Mouse (Mus musculus) limb, embryonic 11.5 days (tissue): ENCODE measurements around the gene Tbc1d21. TPM values are rescaled to one million over a fixed set of nuclear protein-coding genes. Genes with fewer than 3 reads are reported as not detected.
A peak's percentile ranks its signal among the peaks of the same experiment; 100 is the strongest.

Source experiments
- ATAC-seq: fragments of 200-750 bp; cut with Nextera tagmentation; 2 replicates; pipeline ENCODE4 v1.8.0; 2017; ENCODE audit warnings: low read depth; ENCODE audit not compliant: insufficient number of reproducible peaks, low FRiP score, low TSS enrichment
- DNase-seq: peaks from one replicate; pipeline ENCODE4 v3.0.0-alpha.2; 2015; ENCODE audit warnings: low spot score
- H3K27ac ChIP-seq: fragments of 300-500 bp; sonication (generic); replicated peaks from 2 replicates; pipeline ENCODE4 v1.5.1; 2014; ENCODE audit warnings: low read depth, mild to moderate bottlenecking, low read length
- H3K27me3 ChIP-seq: fragments of 300-500 bp; sonication (generic); 2 replicates; pipeline ENCODE4 v1.6.1; 2014; ENCODE audit warnings: mild to moderate bottlenecking, low read length, mixed read lengths; ENCODE audit not compliant: control insufficient read depth, insufficient read depth
- H3K36me3 ChIP-seq: fragments of 300-500 bp; sonication (generic); 2 replicates; pipeline ENCODE4 v1.6.1; 2014; ENCODE audit warnings: mild to moderate bottlenecking, low read length, moderate library complexity, mixed read lengths; ENCODE audit not compliant: control insufficient read depth, insufficient read depth
- H3K4me1 ChIP-seq: fragments of 300-500 bp; sonication (generic); 2 replicates; pipeline ENCODE4 v1.6.1; 2014; ENCODE audit warnings: low read length, mixed read lengths; ENCODE audit not compliant: control insufficient read depth, insufficient read depth
- H3K4me2 ChIP-seq: fragments of 300-500 bp; sonication (generic); 2 replicates; pipeline ENCODE4 v1.6.1; 2014; ENCODE audit warnings: low read depth, mild to moderate bottlenecking, moderate library complexity; ENCODE audit not compliant: severe bottlenecking
- H3K4me3 ChIP-seq: fragments of 300-500 bp; sonication (generic); 2 replicates; pipeline ENCODE4 v1.5.1; 2014; ENCODE audit warnings: low read depth, low read length
- H3K9ac ChIP-seq: fragments of 300-500 bp; sonication (generic); 2 replicates; pipeline ENCODE4 v1.6.1; 2014; ENCODE audit warnings: mild to moderate bottlenecking, low read length
- H3K9me3 ChIP-seq: fragments of 300-500 bp; sonication (generic); 2 replicates; pipeline ENCODE4 v1.6.1; 2016; ENCODE audit warnings: low read length; ENCODE audit not compliant: control insufficient read depth
- WGBS: fragments of 180-500 bp; shearing (Covaris S2); extraction: QIAGEN DNeasy Blood & Tissue Kit; methylation state at CpG from one replicate; pipeline ENCODE4 v1.1.7; 2014; 5-methylcytosine and 5-hydroxymethylcytosine counted together
- polyA plus RNA-seq: library from polyadenylated mRNA; unstranded; fragments of >200 nt; fragmentation: Nextera tagmentation; extraction: Ambion mirVana; gene quantifications from 2 replicates; pipeline ENCODE4 v1.2.1, GENCODE M21; 2014

Gene Tbc1d21
- polyA plus RNA-seq, 1 experiment from 2014 or later, result not detected

DNA sequence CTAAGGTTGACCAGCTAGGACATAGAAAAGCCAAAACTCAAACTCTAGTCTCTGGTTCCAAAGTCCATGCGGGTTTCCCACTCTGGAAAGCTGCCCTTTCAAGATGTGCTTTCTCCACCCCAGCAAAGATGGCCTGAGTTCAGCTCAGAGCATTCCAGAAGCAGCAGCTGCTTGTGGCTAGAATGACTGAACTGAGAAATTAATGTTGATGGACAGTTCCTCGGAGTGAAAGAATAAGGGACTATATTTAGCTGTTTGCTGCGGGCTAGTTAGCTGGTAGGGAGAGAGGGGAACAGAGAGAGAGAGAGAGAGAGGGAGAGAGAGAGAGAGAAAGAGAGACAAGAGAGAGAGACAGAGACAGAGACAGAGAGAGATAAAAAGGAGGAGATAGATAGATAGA lies 39.0 kb downstream of the Tbc1d21 start:
- Histone ChIP-seq H3K9ac (no peak overlapping the region), H3K4me2 (no peak overlapping the region), H3K4me3 (no peak overlapping the region), H3K27ac (no peak overlapping the region), H3K36me3 (no peaks in the 10 kb centered on the region), H3K4me1 (no peaks in the 10 kb centered on the region), H3K9me3 (no peaks in the 10 kb centered on the region), H3K27me3 (no peaks in the 10 kb centered on the region)
- ATAC-seq (no peak), DNase-seq (no peak)
- WGBS, result 86% methylated on average over 3 of the region's 3 CpGs

DNA sequence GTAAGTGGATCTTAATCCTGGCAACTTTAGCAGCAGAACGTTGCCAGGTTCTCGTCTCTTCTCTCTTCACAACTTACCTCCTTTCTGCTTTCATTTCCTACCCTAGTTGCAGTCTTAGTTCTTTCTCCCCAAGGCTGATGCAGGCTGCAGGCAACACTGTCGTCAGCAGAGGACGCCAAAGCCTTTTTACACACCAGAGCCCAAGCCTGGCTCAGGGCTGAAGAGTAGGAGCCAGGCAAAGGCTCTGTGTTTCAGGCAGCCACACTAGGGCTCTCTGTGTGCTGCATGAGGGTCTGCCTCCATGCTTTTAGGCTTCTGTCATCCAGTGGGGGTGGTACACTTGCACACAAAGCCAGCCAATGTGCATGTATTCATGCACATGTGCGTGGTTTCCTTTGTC lies 40.0 kb downstream of the Tbc1d21 start:
- H3K27me3 ChIP-seq, result no peaks in the 10 kb centered on the region
- no peak overlapping the region for H3K4me2 ChIP-seq
- H3K36me3 ChIP-seq, result no peaks in the 10 kb centered on the region
- no peak overlapping the region for H3K27ac ChIP-seq
- 21% methylated on average over 5 of the region's 5 CpGs for WGBS
- DNase-seq (peak; percentile 72), ATAC-seq (no peak)
- H3K4me1 ChIP-seq, result no peaks in the 10 kb centered on the region
- no peak overlapping the region for H3K9ac ChIP-seq
- H3K4me3 ChIP-seq, result no peak overlapping the region
- no peaks in the 10 kb centered on the region for H3K9me3 ChIP-seq

DNA sequence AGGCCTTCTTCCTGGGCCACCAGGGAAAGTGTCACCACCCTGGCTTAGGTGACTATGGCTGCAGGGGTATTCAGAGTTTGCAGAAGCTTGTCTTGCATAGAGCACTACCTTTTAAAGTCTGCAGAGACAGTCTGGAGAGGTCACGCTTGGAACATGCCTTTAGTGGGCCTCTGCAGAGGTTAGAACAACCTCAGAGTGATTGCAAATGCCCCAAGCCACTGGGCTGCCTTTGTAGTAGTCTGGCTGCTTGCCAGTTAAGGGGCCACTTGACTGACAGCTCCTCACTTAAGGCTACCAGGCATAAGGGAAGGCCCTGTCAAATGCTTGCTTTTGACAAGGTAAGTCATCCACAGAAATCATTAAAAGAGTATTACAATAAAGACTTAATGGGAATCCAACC lies 42.9 kb downstream of the Tbc1d21 start:
- DNase-seq, result no peak
- H3K36me3 ChIP-seq, result no peaks in the 10 kb centered on the region
- no peaks in the 10 kb centered on the region for H3K27me3 ChIP-seq
- H3K9me3 ChIP-seq, result no peaks in the 10 kb centered on the region
- WGBS, result 43% methylated on average over 1 of the region's 1 CpGs
- no peak for ATAC-seq
- no peak overlapping the region for H3K27ac ChIP-seq
- H3K4me3 ChIP-seq, result no peak overlapping the region
- H3K9ac ChIP-seq, result no peak overlapping the region
- no peak overlapping the region for H3K4me2 ChIP-seq
- no peaks in the 10 kb centered on the region for H3K4me1 ChIP-seq

DNA sequence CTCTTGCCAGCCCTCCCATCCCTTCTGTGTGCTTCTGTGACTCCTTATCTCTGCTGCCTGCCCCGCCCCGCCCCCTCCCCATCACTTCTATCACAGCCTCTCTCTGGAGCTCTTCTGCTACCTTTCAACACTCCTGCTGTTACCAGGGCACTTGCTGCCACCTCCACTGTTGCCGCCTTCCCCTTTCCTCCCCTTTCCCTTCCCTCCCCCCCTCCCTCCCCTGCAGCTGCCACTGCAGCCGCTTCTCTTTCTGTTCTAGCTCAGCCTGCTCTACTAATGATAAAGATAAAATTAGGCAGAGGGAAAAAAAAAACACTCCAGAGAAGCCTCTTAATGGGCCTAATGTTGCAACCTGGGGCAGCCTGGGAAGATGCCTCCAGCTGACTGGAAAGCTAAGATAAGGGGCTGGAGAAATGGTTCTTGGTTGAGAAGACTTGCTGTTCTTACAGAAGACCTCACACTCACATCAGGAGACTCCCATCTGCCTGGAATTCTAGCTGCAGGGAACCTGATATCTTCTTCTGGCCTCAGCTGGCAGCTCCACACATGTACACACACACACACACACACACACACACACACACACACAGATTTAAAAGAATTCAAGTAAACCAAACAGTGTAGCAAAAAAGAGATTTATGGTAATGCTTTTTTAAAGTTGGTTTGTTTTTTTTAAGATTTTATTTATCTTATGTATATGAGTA lies 43.6 kb downstream of the Tbc1d21 start:
- no peak overlapping the region for H3K4me3 ChIP-seq
- ATAC-seq, result no peak
- no peak for DNase-seq
- no peak overlapping the region for H3K9ac ChIP-seq
- no peak overlapping the region for H3K27ac ChIP-seq
- no peak overlapping the region for H3K4me2 ChIP-seq
- H3K4me1 ChIP-seq, result no peaks in the 10 kb centered on the region
- H3K36me3 ChIP-seq, result no peaks in the 10 kb centered on the region
- 5% methylated on average over 4 of the region's 4 CpGs for WGBS
- H3K9me3 ChIP-seq, result no peaks in the 10 kb centered on the region
- no peaks in the 10 kb centered on the region for H3K27me3 ChIP-seq

DNA sequence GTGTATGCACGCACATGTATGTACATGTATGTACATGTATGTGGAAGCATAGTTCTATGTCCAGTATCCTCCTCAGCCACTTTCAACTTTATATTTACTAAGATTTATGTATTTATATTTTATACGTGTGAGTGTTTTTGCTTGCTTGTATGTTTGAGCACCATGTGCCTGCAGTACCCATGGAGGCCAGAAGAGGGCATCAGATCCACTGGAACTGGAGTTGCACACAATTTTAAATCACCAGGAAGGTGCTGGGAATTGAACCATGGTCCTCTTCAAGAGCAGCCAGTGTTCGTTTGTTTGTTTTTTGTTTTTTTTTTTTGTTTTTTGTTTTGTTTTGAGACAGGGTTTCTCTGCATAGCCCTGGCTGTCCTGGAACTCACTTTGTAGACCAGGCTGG lies 48.6 kb downstream of the Tbc1d21 start:
- WGBS, result 95% methylated on average over 3 of the region's 3 CpGs
- Histone ChIP-seq H3K4me3 (no peak overlapping the region), H3K9me3 (no peaks in the 10 kb centered on the region), H3K9ac (no peak overlapping the region), H3K27ac (no peak overlapping the region), H3K4me1 (peaks cover 7% of the 10 kb centered on the region; the same call in 1 of the 2 replicates), H3K36me3 (no peaks in the 10 kb centered on the region), H3K4me2 (no peak overlapping the region), H3K27me3 (no peaks in the 10 kb centered on the region)
- ATAC-seq, result no peak
- DNase-seq, result no peak

DNA sequence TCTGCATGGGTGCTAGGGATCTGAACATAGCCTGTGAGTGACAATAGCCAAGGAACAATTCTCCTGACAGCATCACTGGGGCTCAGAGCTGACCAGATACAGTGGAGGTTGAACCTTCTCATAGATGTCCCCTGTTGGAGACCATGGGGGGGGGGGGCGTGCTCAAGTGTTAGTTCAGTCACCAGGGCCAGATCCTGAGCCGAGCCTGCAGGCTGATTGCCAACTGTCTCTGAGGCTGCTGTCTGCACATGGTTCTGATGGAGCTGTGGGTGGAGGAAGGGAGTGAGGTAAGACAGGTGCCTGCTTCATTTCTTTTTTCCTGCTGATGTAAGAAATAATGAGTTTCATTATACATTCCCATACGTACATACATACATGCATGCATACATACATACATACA lies 51.9 kb downstream of the Tbc1d21 start:
- Histone ChIP-seq H3K4me1 (peaks cover 26% of the 10 kb centered on the region; the same call in 1 of the 2 replicates), H3K27me3 (no peaks in the 10 kb centered on the region)

DNA sequence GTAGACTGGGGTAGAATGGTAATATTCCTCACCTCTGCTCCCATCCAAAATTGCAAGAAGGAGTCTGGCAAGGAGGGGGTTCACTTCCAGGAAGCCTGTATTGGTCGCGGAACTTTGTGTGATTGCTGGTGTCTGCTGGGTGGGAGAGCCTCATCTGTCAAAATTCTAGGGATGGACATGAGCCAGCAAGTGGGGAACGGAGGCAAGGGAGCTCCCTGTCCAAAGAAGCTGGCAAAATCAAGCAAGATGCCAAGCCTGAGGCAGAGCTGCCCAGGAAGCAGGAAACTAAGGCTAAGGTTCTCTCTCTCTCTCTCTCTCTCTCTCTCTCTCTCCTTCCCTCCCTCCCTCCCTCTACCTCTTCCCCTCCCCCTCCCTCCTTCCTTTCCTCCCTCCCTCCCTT lies 52.9 kb downstream of the Tbc1d21 start:
- peaks cover 34% of the 10 kb centered on the region; the same call in 1 of the 2 replicates for H3K4me1 ChIP-seq
- H3K36me3 ChIP-seq, result no peaks in the 10 kb centered on the region
- no peak overlapping the region for H3K4me3 ChIP-seq
- WGBS, result 85% methylated on average over 3 of the region's 3 CpGs
- DNase-seq (no peak), ATAC-seq (no peak)
- H3K4me2 ChIP-seq, result no peak overlapping the region
- H3K27me3 ChIP-seq, result no peaks in the 10 kb centered on the region
- no peak overlapping the region for H3K27ac ChIP-seq
- H3K9ac ChIP-seq, result no peak overlapping the region
- H3K9me3 ChIP-seq, result no peaks in the 10 kb centered on the region

More for the DNA sequence above, 51.9 kb downstream of the Tbc1d21 start:
- Histone ChIP-seq H3K9ac (no peak overlapping the region), H3K27ac (no peak overlapping the region), H3K36me3 (no peaks in the 10 kb centered on the region), H3K9me3 (no peaks in the 10 kb centered on the region), H3K4me2 (no peak overlapping the region), H3K4me3 (no peak overlapping the region)
- 82% methylated on average over 3 of the region's 3 CpGs for WGBS
- ATAC-seq, result no peak; the same call in 1 of the 2 replicates
- no peak for DNase-seq

DNA sequence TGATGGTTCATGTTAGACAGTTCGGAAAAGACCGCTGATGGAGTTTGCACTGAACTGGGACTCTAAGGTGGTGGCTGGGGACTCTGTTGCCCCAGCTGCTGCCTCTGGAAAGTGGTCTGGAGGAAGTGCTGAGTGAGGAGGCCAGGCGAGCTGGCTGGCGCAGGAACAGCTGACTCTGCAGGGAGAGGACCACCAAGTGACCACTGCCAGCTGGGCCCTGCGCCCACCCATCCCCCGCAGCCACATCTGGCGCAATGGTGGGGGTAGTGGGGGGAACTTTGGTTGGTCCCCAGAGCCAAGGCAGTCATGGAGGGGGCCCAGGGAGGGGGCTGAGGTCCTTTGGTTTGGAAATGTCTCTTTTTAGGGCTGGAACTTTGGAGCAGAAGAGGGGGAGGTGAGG lies 53.5 kb downstream of the Tbc1d21 start:
- 57% methylated on average over 7 of the region's 7 CpGs for WGBS
- ATAC-seq (no peak), DNase-seq (no peak)
- Histone ChIP-seq H3K9ac (no peak overlapping the region), H3K4me2 (peak overlapping the region; percentile 17; the same call in 1 of the 2 replicates), H3K27ac (no peak overlapping the region), H3K4me3 (no peak overlapping the region), H3K4me1 (peaks cover 37% of the 10 kb centered on the region; the same call in 1 of the 2 replicates), H3K27me3 (peaks cover 4% of the 10 kb centered on the region), H3K36me3 (no peaks in the 10 kb centered on the region), H3K9me3 (no peaks in the 10 kb centered on the region)

DNA sequence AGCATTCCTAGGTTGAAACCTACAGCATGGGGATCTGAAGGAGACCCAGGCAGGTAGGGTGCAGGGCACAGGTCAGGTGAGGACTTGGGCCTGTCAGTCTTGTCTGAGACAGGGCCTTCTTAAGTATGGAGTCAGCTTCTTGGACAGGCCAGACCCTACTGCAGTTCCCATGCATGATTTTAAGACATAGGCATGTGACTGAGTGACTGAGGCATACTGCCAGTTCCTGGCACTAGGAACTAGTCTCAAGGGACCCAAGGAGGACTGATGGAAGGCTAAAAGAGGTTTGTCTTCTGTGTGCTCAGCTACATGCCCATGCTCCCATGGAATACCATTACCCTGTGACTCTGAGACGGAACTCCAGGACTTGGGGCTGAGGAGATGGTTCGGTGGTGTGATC lies 54.4 kb downstream of the Tbc1d21 start:
- Histone ChIP-seq H3K9me3 (no peaks in the 10 kb centered on the region; the same call in 1 of the 2 replicates), H3K27ac (no peak overlapping the region), H3K36me3 (no peaks in the 10 kb centered on the region), H3K4me2 (no peak overlapping the region), H3K27me3 (peaks cover 9% of the 10 kb centered on the region), H3K4me3 (no peak overlapping the region), H3K9ac (no peak overlapping the region), H3K4me1 (peaks cover 40% of the 10 kb centered on the region; the same call in 1 of the 2 replicates)
- DNase-seq (no peak), ATAC-seq (no peak)
- 95% methylated on average over 2 of the region's 2 CpGs for WGBS
